Mouse (Mus musculus) hindbrain, embryonic 10.5 days (tissue): ENCODE measurements around the gene Sarm1. TPM values are rescaled to one million over a fixed set of nuclear protein-coding genes. Genes with fewer than 3 reads are reported as not detected.

ENCODE experiments used
- DNase-seq: peaks from one replicate; pipeline ENCODE4 v3.0.0-alpha.2; 2017; ENCODE audit warnings: low spot score
- H3K27ac ChIP-seq: fragments of 300-500 bp; sonication (generic); 2 replicates; pipeline ENCODE4 v1.5.1; 2016; ENCODE audit warnings: mild to moderate bottlenecking, moderate library complexity
- H3K27me3 ChIP-seq: fragments of 300-500 bp; sonication (generic); 2 replicates; pipeline ENCODE4 v1.6.1; 2016; ENCODE audit warnings: mild to moderate bottlenecking; ENCODE audit not compliant: poor library complexity, insufficient read depth, severe bottlenecking
- H3K36me3 ChIP-seq: fragments of 300-500 bp; sonication (generic); 2 replicates; pipeline ENCODE4 v1.6.1; 2016; ENCODE audit warnings: mild to moderate bottlenecking, moderate library complexity
- H3K4me1 ChIP-seq: fragments of 300-500 bp; sonication (generic); replicated peaks from 2 replicates; pipeline ENCODE4 v1.6.1; 2016; ENCODE audit warnings: mild to moderate bottlenecking
- H3K4me3 ChIP-seq: fragments of 300-500 bp; sonication (generic); 2 replicates; pipeline ENCODE4 v1.5.1; 2016; ENCODE audit warnings: mild to moderate bottlenecking, moderate library complexity
- H3K9me3 ChIP-seq: fragments of 300-500 bp; sonication (generic); 2 replicates; pipeline ENCODE4 v1.6.1; 2016; ENCODE audit warnings: mild to moderate bottlenecking, moderate library complexity
- WGBS: fragments of 180-500 bp; shearing (Covaris S2); methylation state at CpG from one replicate; pipeline ENCODE4 v1.1.7; 2016; 5-methylcytosine and 5-hydroxymethylcytosine counted together
- polyA plus RNA-seq: library from polyadenylated mRNA; unstranded; fragments of >200 nt; fragmentation: Nextera tagmentation; extraction: Ambion mirVana; gene quantifications from 2 replicates; pipeline ENCODE4 v1.2.1, GENCODE M21; 2016

The Sarm1 gene
- polyA plus RNA-seq, 1 experiment from 2014 or later: 20.8 TPM

DNA sequence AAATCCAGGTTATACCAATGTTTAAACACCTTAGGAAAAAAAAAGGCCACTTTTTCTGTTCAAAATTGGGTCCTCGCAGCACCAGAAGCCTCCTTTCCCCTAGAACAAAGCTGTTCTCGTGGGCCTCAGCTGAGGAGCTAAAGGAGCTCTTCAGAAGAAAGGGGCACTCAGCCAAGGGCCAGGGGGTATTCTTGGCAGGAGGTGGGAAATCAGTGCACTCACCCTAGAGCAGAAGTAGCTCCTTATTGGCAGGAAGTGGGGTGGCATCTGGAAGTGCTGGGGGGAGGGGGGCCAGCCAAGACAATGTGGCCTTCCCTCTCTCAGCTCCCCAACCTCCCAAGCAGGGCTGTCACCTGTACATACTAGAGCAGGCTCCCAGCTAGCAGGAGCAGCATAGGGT is 27.3 kb upstream of the Sarm1 start:
- Histone ChIP-seq H3K9me3 (no peaks in the 10 kb centered on the region), H3K4me1 (no peaks in the 10 kb centered on the region), H3K4me3 (no peak overlapping the region), H3K27ac (no peak overlapping the region), H3K27me3 (no peaks in the 10 kb centered on the region), H3K36me3 (peaks cover 100% of the 10 kb centered on the region)
- WGBS: 91% methylated on average over 2 of the region's 2 CpGs
- no peak for DNase-seq

DNA sequence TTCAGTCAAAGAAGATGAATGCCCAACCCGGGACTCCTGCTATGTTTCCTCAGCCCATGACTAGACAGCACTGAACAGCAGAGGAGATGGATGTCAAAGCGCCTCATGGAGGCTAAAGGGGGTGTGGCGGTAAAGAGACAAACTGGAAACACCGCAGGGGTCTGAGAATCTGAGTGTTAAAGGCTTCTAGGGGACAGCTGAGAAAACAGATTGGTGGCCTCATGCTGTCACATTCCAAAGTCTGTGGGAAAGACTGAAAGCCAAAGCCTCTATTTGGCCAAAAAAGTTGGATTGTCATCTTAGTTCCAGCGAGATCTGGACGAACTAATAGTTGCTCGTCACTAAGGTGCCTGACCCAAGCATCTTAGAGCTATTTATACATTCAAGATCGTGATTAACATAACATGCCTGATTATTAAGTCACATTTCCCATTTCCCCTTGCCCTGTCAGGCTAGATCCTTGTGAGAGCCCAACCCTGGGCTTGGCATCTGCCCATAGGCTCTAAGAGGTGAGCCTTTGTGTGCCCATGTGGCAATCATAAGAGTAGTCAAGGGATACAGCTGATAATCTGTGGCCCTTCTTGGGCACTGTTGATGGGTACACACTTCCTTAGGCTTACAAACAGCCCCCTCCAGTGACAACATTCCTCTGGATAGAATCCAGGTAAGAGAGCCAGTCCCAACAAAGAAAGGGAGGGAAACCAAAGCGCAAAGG is 25.8 kb upstream of the Sarm1 start:
- no peaks in the 10 kb centered on the region for H3K27me3 ChIP-seq
- no peak for DNase-seq
- no peak overlapping the region for H3K4me3 ChIP-seq
- 74% methylated on average over 9 of the region's 9 CpGs for WGBS
- H3K27ac ChIP-seq: no peak overlapping the region
- H3K36me3 ChIP-seq: peaks cover 100% of the 10 kb centered on the region
- no peaks in the 10 kb centered on the region for H3K4me1 ChIP-seq
- no peaks in the 10 kb centered on the region for H3K9me3 ChIP-seq

DNA sequence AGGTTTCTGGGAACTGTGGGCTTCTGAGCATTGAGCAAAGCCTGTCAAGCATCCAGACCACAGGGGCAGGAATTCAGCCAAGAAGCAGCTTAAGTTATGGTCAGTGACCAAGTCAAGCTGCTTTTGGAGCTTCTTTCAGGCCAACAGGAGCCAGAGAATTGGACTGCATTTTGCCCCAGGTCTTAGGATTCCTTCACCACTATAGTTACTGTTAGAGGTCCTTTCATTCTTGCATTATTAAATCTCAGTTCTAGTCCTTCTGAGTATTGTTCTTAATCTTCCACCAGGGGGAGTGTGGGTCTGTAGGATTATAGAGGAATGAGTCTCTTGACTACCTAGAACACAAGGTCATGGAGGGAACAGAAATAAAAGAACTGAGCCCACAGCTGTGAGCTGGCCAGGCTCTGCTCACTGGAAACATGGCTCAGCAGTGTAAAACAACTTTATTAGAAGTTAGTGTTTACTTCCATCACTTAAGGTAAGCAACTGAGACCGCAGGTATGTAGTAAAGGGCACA is 25.0 kb upstream of the Sarm1 start:
- no peaks in the 10 kb centered on the region for H3K9me3 ChIP-seq
- no peaks in the 10 kb centered on the region for H3K4me1 ChIP-seq
- peaks cover 100% of the 10 kb centered on the region for H3K36me3 ChIP-seq
- H3K27me3 ChIP-seq: no peaks in the 10 kb centered on the region
- DNase-seq: no peak
- H3K4me3 ChIP-seq: no peak overlapping the region
- WGBS: 94% methylated on average over 1 of the region's 1 CpGs
- H3K27ac ChIP-seq: no peak overlapping the region

DNA sequence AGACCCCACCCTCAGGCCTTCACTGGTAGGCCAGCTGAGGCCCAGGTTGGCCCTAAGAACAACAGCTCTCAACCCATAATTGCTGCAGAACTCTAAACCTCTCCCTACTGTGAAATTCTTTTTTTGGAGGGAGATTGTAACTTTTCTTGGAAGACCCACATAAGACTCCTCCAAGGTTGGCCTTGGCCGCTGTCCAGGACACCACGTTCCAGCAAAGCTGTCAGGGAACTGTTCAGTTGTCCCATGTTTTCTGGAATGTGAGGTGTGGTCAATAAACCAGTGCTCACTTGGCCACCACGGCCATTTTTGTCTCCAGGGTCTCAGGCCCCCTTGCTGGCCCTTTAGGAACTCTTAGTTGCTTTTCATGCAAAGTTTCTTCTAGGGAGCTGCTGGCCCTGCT is 24.3 kb upstream of the Sarm1 start:
- no peak overlapping the region for H3K4me3 ChIP-seq
- peaks cover 97% of the 10 kb centered on the region for H3K36me3 ChIP-seq
- 92% methylated on average over 3 of the region's 3 CpGs for WGBS
- H3K4me1 ChIP-seq: no peaks in the 10 kb centered on the region
- no peaks in the 10 kb centered on the region for H3K27me3 ChIP-seq
- no peak overlapping the region for H3K27ac ChIP-seq
- DNase-seq: no peak
- no peaks in the 10 kb centered on the region for H3K9me3 ChIP-seq

DNA sequence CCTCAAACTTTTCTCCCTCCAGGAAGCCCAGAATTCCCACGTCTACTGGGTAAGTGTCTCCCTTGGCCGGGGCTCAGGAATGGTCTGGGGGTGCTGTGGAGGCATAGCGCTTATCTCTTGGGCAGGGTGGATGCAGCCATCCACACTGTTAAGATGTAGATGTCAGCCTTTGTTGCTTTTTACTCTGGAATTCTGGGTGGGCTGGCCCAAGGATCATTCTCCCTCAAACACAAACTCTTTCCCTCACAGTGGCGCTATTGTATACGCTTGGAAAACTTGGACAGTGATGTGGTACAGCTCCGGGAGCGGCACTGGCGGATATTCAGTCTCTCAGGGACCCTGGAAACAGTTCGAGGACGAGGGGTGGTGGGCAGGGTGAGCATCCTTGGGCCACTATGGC is 21.4 kb upstream of the Sarm1 start:
- 92% methylated on average over 10 of the region's 10 CpGs for WGBS
- peaks cover 97% of the 10 kb centered on the region for H3K36me3 ChIP-seq

DNA sequence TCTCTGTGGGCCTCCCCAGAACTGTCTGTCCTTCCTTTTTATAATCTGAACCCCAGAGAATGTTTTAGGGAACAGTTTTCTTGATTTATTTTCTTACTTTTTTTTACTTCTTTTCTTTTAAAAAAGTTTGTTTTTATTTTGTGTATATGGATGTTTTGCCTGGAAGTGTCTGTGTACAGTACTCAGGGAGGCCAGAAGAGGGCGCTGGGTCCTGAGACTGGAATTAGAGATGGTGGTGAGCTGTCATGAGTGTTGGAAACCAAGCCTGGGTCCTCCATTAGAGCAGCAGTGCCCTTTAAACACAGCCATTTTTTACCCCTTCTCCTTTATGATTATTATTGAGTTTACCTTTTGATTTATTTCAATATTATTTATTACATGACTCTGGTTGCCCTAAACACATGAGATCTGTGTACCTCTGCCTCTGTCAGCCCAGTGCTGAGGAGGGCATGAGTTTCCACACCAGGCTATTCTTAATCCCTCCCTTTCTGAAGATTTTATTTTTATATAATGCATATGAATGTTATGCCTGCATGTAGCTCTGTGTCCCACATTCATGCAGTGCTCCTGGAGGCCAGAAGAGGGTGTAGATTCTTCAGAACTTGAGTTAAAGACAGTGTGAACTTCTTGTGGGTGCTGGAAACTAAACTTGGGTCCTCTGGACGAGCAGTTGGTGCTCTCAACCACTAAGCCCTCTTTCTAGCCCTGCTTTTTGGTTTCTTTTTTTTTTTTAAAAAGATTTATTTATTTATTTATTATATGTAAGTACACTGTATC is 18.2 kb upstream of the Sarm1 start:
- Histone ChIP-seq H3K4me3 (no peak overlapping the region), H3K36me3 (peaks cover 68% of the 10 kb centered on the region), H3K9me3 (no peaks in the 10 kb centered on the region), H3K4me1 (peaks cover 25% of the 10 kb centered on the region), H3K27ac (no peak overlapping the region), H3K27me3 (no peaks in the 10 kb centered on the region)
- no peak for DNase-seq
- 61% methylated on average over 2 of the region's 2 CpGs for WGBS

More for the DNA sequence above, 21.4 kb upstream of the Sarm1 start:
- Histone ChIP-seq H3K4me3 (no peak overlapping the region), H3K27ac (no peak overlapping the region), H3K4me1 (no peaks in the 10 kb centered on the region), H3K9me3 (no peaks in the 10 kb centered on the region), H3K27me3 (no peaks in the 10 kb centered on the region)
- DNase-seq: no peak

DNA sequence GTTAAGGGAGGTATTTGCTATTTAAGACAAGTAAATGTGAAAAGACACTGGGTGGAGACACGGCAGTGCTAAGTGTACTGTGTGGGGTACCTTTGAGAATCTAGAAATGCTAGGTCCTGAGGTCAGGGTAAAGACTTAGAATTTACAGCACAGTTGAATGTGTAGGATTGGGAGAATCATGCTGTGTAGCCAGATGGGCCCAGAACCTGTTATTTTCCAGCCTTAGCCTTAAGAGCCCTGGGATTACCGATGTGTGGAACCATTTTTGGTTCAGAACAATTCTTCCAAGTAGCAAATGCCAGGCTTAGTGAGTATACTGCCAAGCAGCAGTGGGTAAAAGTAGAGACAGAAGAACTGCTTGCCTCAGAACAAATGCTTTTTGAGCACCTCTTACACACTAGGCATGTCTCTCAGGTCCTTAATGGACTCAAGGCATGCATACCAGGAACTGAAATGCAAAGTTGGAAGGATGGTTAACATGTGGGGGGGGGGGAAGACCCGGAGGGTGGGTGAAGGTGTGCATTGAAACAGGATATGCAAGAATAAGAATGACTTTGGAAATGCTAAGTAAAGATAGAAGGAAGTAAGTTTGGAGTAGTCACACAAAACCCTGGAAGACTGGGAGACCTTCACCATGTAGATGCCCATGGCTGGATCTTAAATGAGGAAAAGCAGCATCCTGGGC is 15.7 kb upstream of the Sarm1 start:
- H3K27ac ChIP-seq: peak overlapping the region; percentile 97

DNA sequence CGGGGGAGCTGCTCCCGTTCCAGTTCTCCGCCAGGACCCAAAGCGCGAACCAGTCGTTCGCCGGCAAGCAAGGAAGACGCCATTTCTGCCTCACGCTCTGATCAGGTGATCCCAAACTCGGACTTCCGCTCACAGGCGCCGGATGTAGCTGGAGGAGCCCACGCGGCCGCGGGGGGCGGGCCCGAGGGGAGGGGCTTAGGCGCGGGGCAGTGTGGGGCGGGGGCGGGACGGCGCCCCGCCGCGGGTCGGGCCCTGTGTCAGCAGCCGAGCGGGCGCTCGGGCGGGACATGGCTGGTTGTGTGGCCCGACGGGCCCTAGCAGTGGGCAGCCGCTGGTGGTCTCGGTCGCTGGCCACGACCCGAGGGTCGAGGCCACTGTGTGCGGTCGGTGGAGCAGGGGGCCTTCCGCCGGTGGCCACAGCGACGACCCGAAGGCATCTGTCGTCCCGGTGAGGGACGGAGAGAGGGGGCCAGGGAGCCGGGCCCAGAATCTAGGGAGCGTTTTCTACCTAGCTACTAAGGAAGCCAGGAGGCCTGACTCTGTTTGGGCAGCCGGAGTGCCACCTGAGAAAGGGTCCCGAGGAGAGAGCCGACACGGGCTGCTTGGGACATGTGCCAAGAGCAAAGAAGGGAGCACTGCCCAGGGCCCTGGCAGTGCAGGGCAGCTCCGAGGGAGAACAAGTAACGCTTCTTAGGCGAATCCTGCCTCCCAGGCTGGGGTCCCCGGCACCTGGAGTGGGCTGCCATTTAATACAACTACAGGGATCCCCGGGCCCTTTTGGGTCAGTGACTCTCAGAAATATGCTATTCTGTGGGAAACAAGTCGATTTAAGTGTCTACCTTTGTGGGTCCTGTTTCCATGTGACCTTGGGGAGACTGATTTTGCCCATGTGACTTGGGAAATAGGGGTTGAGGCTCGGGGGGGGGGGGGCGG is 14.7 kb upstream of the Sarm1 start, which contains the start of the genes Tmem199 and Poldip2:
Gene Tmem199, minus strand, starts transcription at position 148 of the 933 bp plus-strand sequence.
Gene Poldip2, plus strand, starts transcription at position 169 of the 933 bp plus-strand sequence.
- peaks cover 26% of the 10 kb centered on the region for H3K4me1 ChIP-seq
- H3K27ac ChIP-seq: peak within 1 kb of the TSS; percentile 97
- peak; percentile 96 for DNase-seq
- H3K9me3 ChIP-seq: no peaks in the 10 kb centered on the region
- H3K27me3 ChIP-seq: no peaks in the 10 kb centered on the region
- H3K36me3 ChIP-seq: peaks cover 61% of the 10 kb centered on the region
- H3K4me3 ChIP-seq: peak within 1 kb of the TSS; percentile 88
- WGBS: under 1% methylated on average over 67 of the region's 67 CpGs

More for the DNA sequence above, 15.7 kb upstream of the Sarm1 start:
- Histone ChIP-seq H3K27me3 (no peaks in the 10 kb centered on the region), H3K36me3 (peaks cover 61% of the 10 kb centered on the region), H3K4me1 (peaks cover 26% of the 10 kb centered on the region), H3K9me3 (no peaks in the 10 kb centered on the region), H3K4me3 (peak overlapping the region; percentile 88)
- DNase-seq: no peak
- 83% methylated on average over 3 of the region's 3 CpGs for WGBS

DNA sequence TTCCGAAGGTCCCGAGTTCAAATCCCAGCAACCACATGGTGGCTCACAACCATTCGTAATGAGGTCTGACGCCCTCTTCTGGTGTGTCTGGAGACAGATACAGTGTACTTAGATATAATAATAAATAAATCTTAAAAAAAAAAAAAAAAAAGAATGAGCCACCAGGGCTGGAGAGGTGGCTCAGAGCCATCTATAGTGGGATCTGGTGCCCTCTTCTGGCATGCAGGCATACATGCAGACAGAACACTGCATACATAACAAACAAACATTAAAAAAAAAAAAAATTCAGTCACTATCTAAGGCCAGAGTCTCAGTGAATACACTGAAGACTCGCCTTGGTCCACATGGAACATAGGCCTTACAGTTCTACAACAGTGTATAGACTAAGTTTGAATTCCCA is 11.6 kb upstream of the Sarm1 start:
- WGBS: 77% methylated on average over 5 of the region's 5 CpGs
- H3K36me3 ChIP-seq: peaks cover 54% of the 10 kb centered on the region
- no peak for DNase-seq

DNA sequence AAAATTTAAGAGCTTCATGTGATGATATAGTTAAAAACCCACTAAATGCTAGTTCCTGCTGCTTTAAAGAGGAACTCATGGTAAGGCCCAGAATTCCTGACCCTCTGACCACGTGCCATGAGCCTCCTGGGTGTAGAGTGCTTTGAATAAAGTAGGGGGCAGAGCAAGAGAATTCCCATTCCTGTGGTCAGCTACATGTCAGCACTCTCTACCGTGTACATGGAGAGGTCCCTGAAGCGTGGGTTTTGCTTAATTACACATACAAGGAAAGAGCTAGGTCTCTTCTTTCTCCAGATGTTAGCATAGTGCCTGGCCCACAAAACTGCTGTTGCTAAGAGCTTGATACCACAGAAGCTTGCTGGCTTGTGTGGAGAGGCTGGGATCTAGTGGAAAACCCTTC is 7.9 kb upstream of the Sarm1 start:
- H3K36me3 ChIP-seq: peaks cover 49% of the 10 kb centered on the region
- no peaks in the 10 kb centered on the region; the same call in 1 of the 2 replicates for H3K4me1 ChIP-seq
- DNase-seq: no peak
- H3K9me3 ChIP-seq: no peaks in the 10 kb centered on the region
- H3K27ac ChIP-seq: no peak overlapping the region
- WGBS: 82% methylated on average over 3 of the region's 3 CpGs
- H3K27me3 ChIP-seq: peaks cover 10% of the 10 kb centered on the region; the same call in 1 of the 2 replicates
- no peak overlapping the region for H3K4me3 ChIP-seq

More for the DNA sequence above, 11.6 kb upstream of the Sarm1 start:
- H3K27me3 ChIP-seq: no peaks in the 10 kb centered on the region
- no peak overlapping the region for H3K4me3 ChIP-seq
- no peaks in the 10 kb centered on the region for H3K9me3 ChIP-seq
- peaks cover 26% of the 10 kb centered on the region for H3K4me1 ChIP-seq
- H3K27ac ChIP-seq: no peak overlapping the region

DNA sequence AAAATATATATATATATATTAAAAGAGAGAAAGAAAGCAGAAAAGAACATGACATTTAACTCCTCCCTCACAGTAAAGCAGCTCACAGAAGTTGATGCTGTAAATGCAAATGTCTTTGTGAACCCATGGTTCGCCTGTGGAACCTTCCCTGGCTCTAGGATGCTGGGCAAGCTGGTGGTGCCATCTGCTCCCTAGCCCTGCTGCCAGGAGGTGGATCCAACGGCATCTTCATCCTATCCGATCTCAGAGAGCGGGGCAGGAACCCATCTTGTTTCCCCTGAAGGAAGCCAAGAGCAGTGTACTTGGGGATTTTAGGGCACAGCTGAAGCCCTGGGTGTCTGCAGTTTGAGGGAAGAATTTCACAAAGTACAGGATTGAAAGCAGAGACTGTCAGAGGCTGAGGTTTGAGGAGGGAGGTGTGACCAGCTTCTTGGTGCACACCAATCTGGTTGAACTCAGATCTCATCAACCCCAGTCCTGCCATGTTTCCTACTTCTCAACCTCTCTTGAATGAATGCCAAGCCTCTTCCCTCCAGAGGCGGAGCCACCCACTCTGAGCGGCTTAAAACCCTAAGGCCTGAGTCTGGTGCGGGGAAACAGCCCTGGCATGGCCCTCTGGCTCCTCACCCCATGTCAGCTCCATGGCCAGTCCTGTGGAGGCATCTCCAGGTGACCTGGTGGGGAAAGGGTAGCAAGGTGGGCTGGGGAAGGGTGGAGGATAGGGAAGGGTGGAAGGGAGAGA is 5.5 kb upstream of the Sarm1 start, which contains the start of gene Sebox:
Gene Sebox, plus strand, starts transcription at position 539 of the 742 bp plus-strand sequence.
- Histone ChIP-seq H3K27ac (no peak within 1 kb of the TSS), H3K9me3 (no peaks in the 10 kb centered on the region), H3K27me3 (peaks cover 30% of the 10 kb centered on the region), H3K4me3 (no peak within 1 kb of the TSS), H3K4me1 (peaks cover 21% of the 10 kb centered on the region), H3K36me3 (peaks cover 29% of the 10 kb centered on the region)
- WGBS: 66% methylated on average over 7 of the region's 7 CpGs
- DNase-seq: no peak
